Mouse (Mus musculus) liver, postnatal 0 days (tissue): ENCODE results near the gene Ltk.

Source experiments
- CTCF ChIP-seq: sonication (generic); IDR thresholded peaks from 2 replicates; pipeline ENCODE4 v1.5.1; 2016; ENCODE audit warnings: antibody characterized with exemption, low read depth
- EP300 ChIP-seq: IDR thresholded peaks from 2 replicates; pipeline ENCODE4 v1.6.1; 2016; ENCODE audit warnings: antibody characterized with exemption, low read depth, mild to moderate bottlenecking

DNA sequence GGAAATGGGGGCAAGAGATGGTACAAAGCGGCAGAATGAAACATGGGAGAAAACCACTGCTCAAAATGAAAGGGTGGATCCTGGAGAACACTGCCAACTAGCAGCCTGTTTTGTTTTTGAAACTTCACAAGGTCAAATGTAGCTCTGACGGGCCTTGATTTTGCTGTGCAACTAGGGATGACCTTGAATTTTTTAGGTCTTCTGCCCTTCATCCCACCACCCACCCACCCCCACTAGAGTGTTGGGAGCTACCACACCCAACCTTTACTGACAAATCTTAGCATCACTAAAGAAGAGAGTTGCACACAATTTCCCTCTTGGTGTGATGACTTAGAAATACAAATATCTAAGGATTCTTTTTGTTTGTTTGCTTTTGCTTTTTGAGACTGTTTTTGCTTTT lies 29.8 kb upstream of the Ltk start:
- TF ChIP-seq EP300 (no peak), CTCF (no peak)
